23 mouse cellular contexts compared by ENCODE assay signal in genomic region chr2:173987921-173988320, GRCm38 (mm10).
DNase-seq lines count a peak whose midpoint lies in the region; ATAC-seq lines count a peak whose summit lies in the region.
"Had no signal": no experiment of that assay in that cellular context is flagged by ENCODE, and none has a peak within 500 bp of the region (broad histone marks: within the 10 kb centered on the region; RNA-seq: fewer than 3 reads in every experiment).

No protein-coding gene starts in this region.

- no peak overlapping the region for H3K9ac ChIP-seq in heart, embryonic 12.5 days
- no peak overlapping the region for H3K9ac ChIP-seq in intestine, embryonic 14.5 days (ENCODE audit: low read length)
- no peak overlapping the region for H3K9ac ChIP-seq in intestine, embryonic 15.5 days
- H3K9ac ChIP-seq: embryonic facial prominence, embryonic 13.5 days; forebrain, embryonic 12.5 days; forebrain, embryonic 15.5 days; hindbrain, embryonic 13.5 days had no signal

- WGBS in heart, embryonic 12.5 days, result 80% methylated on average over 8 of the region's 8 CpGs
- 94% methylated on average over 8 of the region's 8 CpGs for WGBS in intestine, embryonic 14.5 days
- WGBS in intestine, embryonic 15.5 days, result 91% methylated on average over 8 of the region's 8 CpGs

- no peaks in the 10 kb centered on the region for H3K36me3 ChIP-seq in heart, embryonic 12.5 days
- no peaks in the 10 kb centered on the region for H3K36me3 ChIP-seq in intestine, embryonic 14.5 days (ENCODE audit: control insufficient read depth, insufficient read depth, low read length)
- H3K36me3 ChIP-seq in intestine, embryonic 15.5 days, result no peaks in the 10 kb centered on the region
- H3K36me3 ChIP-seq: embryonic facial prominence, embryonic 13.5 days; forebrain, embryonic 12.5 days; forebrain, embryonic 15.5 days; hindbrain, embryonic 13.5 days had no signal

- H3K27ac ChIP-seq in heart, embryonic 12.5 days (ENCODE audit: poor library complexity, severe bottlenecking), result no peak overlapping the region
- H3K27ac ChIP-seq in intestine, embryonic 14.5 days (ENCODE audit: low read depth), result no peak overlapping the region
- no peak overlapping the region for H3K27ac ChIP-seq in intestine, embryonic 15.5 days
- H3K27ac ChIP-seq: embryonic facial prominence, embryonic 13.5 days; forebrain, embryonic 12.5 days; forebrain, embryonic 15.5 days; hindbrain, embryonic 13.5 days had no signal

- ATAC-seq in heart, embryonic 12.5 days (ENCODE audit: insufficient number of reproducible peaks, low FRiP score), result no peak
- ATAC-seq in intestine, embryonic 14.5 days (replicated peaks; ENCODE audit: low FRiP score, low TSS enrichment, low read depth), result no peak
- no peak for ATAC-seq in intestine, embryonic 15.5 days
- ATAC-seq: CD4-positive, CD25-positive, alpha-beta regulatory T cell, adult 4 months; forebrain, embryonic 15.5 days; hindbrain, embryonic 16.5 days; inflammation-experienced regulatory T-cells, adult 6 months had no signal

- no peak overlapping the region for H3K4me2 ChIP-seq in heart, embryonic 12.5 days
- H3K4me2 ChIP-seq in intestine, embryonic 14.5 days (ENCODE audit: low read length), result no peak overlapping the region
- no peak overlapping the region for H3K4me2 ChIP-seq in intestine, embryonic 15.5 days (replicated peaks)
- H3K4me2 ChIP-seq: embryonic facial prominence, embryonic 13.5 days; forebrain, embryonic 12.5 days; forebrain, embryonic 15.5 days; hindbrain, embryonic 13.5 days had no signal

- DNase-seq in heart, adult 11 months, result peak; percentile 70
- peak; percentile 40 for DNase-seq in intestine, embryonic 14.5 days (ENCODE audit: low spot score)
- DNase-seq in testis, postnatal 10 days (ENCODE audit: low spot score), result peak; percentile 18
- no peak for DNase-seq in testis, postnatal 14 days (ENCODE audit: low spot score)
- DNase-seq in frontal cortex, postnatal 14 days (ENCODE audit: low spot score in 2 of 2), result no peak
- DNase-seq: adrenal gland, adult 2 months; adrenal gland, postnatal 14 days; cerebellum, adult 11 months; cerebellum, adult 2 months; cerebellum, adult 9-11 months; cerebellum, postnatal 25 days; gastrocnemius, postnatal 10 days; gastrocnemius, postnatal 36 days; kidney, adult 11 months had no signal

- H3K27me3 ChIP-seq in heart, embryonic 12.5 days (replicated peaks), result no peaks in the 10 kb centered on the region
- H3K27me3 ChIP-seq in intestine, embryonic 14.5 days (replicated peaks; ENCODE audit: control insufficient read depth, insufficient read depth, low read length), result no peaks in the 10 kb centered on the region
- H3K27me3 ChIP-seq in intestine, embryonic 15.5 days (replicated peaks), result no peaks in the 10 kb centered on the region
- H3K27me3 ChIP-seq: embryonic facial prominence, embryonic 13.5 days; forebrain, embryonic 12.5 days; forebrain, embryonic 15.5 days; hindbrain, embryonic 13.5 days had no signal

- no peak overlapping the region for H3K4me3 ChIP-seq in heart, embryonic 12.5 days
- no peak overlapping the region for H3K4me3 ChIP-seq in intestine, embryonic 14.5 days (ENCODE audit: low read depth, low read length)
- no peak overlapping the region for H3K4me3 ChIP-seq in intestine, embryonic 15.5 days (replicated peaks)
- H3K4me3 ChIP-seq: embryonic facial prominence, embryonic 13.5 days; forebrain, embryonic 12.5 days; forebrain, embryonic 15.5 days; hindbrain, embryonic 13.5 days had no signal

- peaks cover 10% of the 10 kb centered on the region for H3K4me1 ChIP-seq in heart, embryonic 12.5 days (replicated peaks)
- peaks cover 9% of the 10 kb centered on the region; the same call in 1 of the 2 replicates for H3K4me1 ChIP-seq in intestine, embryonic 14.5 days (replicated peaks; ENCODE audit: control insufficient read depth, insufficient read depth, low read length)
- H3K4me1 ChIP-seq in intestine, embryonic 15.5 days (replicated peaks), result 0 out of 2 replicates have a peak, but pooled peaks cover 3% of the 10 kb centered on the region
- H3K4me1 ChIP-seq: embryonic facial prominence, embryonic 13.5 days; forebrain, embryonic 15.5 days had no signal

- H3K9me3 ChIP-seq in heart, embryonic 12.5 days (replicated peaks), result no peaks in the 10 kb centered on the region
- no peaks in the 10 kb centered on the region for H3K9me3 ChIP-seq in intestine, embryonic 14.5 days (ENCODE audit: control insufficient read depth, low read length)
- H3K9me3 ChIP-seq in intestine, embryonic 15.5 days, result no peaks in the 10 kb centered on the region
- H3K9me3 ChIP-seq: embryonic facial prominence, embryonic 13.5 days; forebrain, embryonic 12.5 days; forebrain, embryonic 15.5 days had no signal

Comparison
In these comparisons a context has a peak if more than half of its experiments do, and no peak if none do; other contexts are left out.
1. DNase-seq: peak in heart, adult 11 months (single experiment), intestine, embryonic 14.5 days (single experiment) and testis, postnatal 10 days (single experiment); none in testis, postnatal 14 days (single experiment) and frontal cortex, postnatal 14 days (0 of 2).